Mouse (Mus musculus): Measurements from ENCODE around the gene Gucy2d. TPM values are rescaled to one million over a fixed set of nuclear protein-coding genes. Genes with fewer than 3 reads are reported as not detected.

Gene Gucy2d
- polyA plus RNA-seq, 1 experiment from 2014 or later = not detected

DNA sequence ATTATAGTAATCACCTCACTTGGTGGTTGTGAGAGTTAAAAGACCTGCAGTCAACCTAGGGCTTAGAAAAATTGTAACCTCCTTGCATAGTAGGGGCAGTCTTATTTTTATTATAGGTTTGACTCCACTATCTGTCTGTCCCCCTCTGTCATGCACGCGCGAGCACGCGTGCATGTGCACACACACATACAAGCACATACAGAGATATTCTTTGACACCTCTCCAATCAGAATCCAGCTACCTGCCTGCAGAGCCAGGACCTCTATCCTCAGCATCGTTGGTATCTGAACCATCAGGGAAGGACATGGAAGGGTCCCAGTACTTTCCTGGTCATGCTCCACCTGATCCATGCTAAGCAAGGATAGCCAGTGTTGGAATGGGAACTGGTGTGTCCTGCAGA is 50.7 kb downstream of the Gucy2d start:
- no peak overlapping the region for H3K4me2 ChIP-seq (ENCODE audit: low read length)
- no peak overlapping the region for H3K9ac ChIP-seq (replicated peaks; ENCODE audit: low read length)
- no peaks in the 10 kb centered on the region for H3K27me3 ChIP-seq (ENCODE audit: control insufficient read depth, insufficient read depth, low read length)
- no peak overlapping the region for H3K4me3 ChIP-seq (replicated peaks; ENCODE audit: low read depth, low read length)
- peaks cover 8% of the 10 kb centered on the region; the same call in 1 of the 2 replicates for H3K4me1 ChIP-seq (ENCODE audit: control insufficient read depth, insufficient read depth, low read length)
- H3K9me3 ChIP-seq (ENCODE audit: control insufficient read depth, low read length) = no peaks in the 10 kb centered on the region
- H3K36me3 ChIP-seq (ENCODE audit: control insufficient read depth, insufficient read depth, low read length) = no peaks in the 10 kb centered on the region
- no peak for DNase-seq
- 92% methylated on average over 6 of the region's 6 CpGs for WGBS
- no peak overlapping the region for H3K27ac ChIP-seq (replicated peaks; ENCODE audit: low read depth, low read length)
- no peak for ATAC-seq (ENCODE audit: low FRiP score, low TSS enrichment)

- Histone ChIP-seq H3K9me3 (ENCODE audit: control insufficient read depth, low read length) (no peaks in the 10 kb centered on the region), H3K9ac (replicated peaks; ENCODE audit: low read length) (no peak overlapping the region), H3K36me3 (ENCODE audit: control insufficient read depth, insufficient read depth, low read length) (no peaks in the 10 kb centered on the region), H3K4me2 (ENCODE audit: low read length) (no peak overlapping the region), H3K27ac (replicated peaks; ENCODE audit: low read depth, low read length) (no peak overlapping the region), H3K27me3 (ENCODE audit: control insufficient read depth, insufficient read depth, low read length) (no peaks in the 10 kb centered on the region), H3K4me1 (ENCODE audit: control insufficient read depth, insufficient read depth, low read length) (peaks cover 5% of the 10 kb centered on the region; the same call in 1 of the 2 replicates), H3K4me3 (replicated peaks; ENCODE audit: low read depth, low read length) (no peak overlapping the region)
- WGBS = 65% methylated on average over 9 of the region's 9 CpGs
- no peak for DNase-seq
- ATAC-seq (ENCODE audit: low FRiP score, low TSS enrichment) = no peak
These were observed 51.4 kb downstream of the Gucy2d start for GRCm38 (mm10) chr7:98491451-98492200.

GRCm38 (mm10) chr7:98492331-98492730 is 52.1 kb downstream of the Gucy2d start:
- ATAC-seq (ENCODE audit: low FRiP score, low TSS enrichment) = no peak
- Histone ChIP-seq H3K4me1 (ENCODE audit: control insufficient read depth, insufficient read depth, low read length) (0 out of 2 replicates have a peak, but pooled peaks cover 5% of the 10 kb centered on the region), H3K9me3 (ENCODE audit: control insufficient read depth, low read length) (no peaks in the 10 kb centered on the region), H3K27me3 (ENCODE audit: control insufficient read depth, insufficient read depth, low read length) (no peaks in the 10 kb centered on the region), H3K4me3 (replicated peaks; ENCODE audit: low read depth, low read length) (no peak overlapping the region), H3K36me3 (ENCODE audit: control insufficient read depth, insufficient read depth, low read length) (no peaks in the 10 kb centered on the region), H3K4me2 (ENCODE audit: low read length) (no peak overlapping the region), H3K27ac (replicated peaks; ENCODE audit: low read depth, low read length) (no peak overlapping the region), H3K9ac (replicated peaks; ENCODE audit: low read length) (no peak overlapping the region)
- no peak for DNase-seq
- WGBS = 72% methylated on average over 5 of the region's 5 CpGs

DNA sequence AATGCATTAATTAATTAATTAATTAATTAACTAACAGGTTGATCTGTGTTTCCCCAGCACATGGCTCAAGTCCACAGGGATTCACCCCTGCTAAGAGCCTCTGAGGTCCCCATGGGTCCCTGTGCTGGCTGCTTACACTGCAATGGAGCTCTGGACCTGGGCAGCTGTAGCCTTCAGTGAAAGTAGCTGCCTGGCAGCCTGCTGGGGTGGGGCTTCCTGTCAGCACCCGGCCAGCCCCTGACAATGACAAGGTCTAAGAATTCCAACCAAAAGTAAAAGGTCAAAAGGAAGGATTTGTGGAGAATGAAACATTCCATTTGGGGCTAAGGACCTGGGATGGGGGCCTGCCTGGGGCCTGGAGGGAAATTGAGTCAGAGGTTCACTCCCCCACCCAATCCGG is 53.1 kb downstream of the Gucy2d start:
- ATAC-seq (ENCODE audit: low FRiP score, low TSS enrichment) = no peak

GRCm38 (mm10) chr7:98493901-98494480 is 53.8 kb downstream of the Gucy2d start:
- 76% methylated on average over 18 of the region's 18 CpGs for WGBS
- Histone ChIP-seq H3K4me1 (ENCODE audit: control insufficient read depth, insufficient read depth, low read length) (0 out of 2 replicates have a peak, but pooled peaks cover 5% of the 10 kb centered on the region), H3K9me3 (ENCODE audit: control insufficient read depth, low read length) (no peaks in the 10 kb centered on the region), H3K36me3 (ENCODE audit: control insufficient read depth, insufficient read depth, low read length) (no peaks in the 10 kb centered on the region), H3K4me3 (replicated peaks; ENCODE audit: low read depth, low read length) (no peak overlapping the region), H3K4me2 (ENCODE audit: low read length) (no peak overlapping the region), H3K27me3 (ENCODE audit: control insufficient read depth, insufficient read depth, low read length) (no peaks in the 10 kb centered on the region), H3K27ac (replicated peaks; ENCODE audit: low read depth, low read length) (no peak overlapping the region), H3K9ac (replicated peaks; ENCODE audit: low read length) (no peak overlapping the region)
- DNase-seq (no peak), ATAC-seq (ENCODE audit: low FRiP score, low TSS enrichment) (no peak)

More for the DNA sequence above, 53.1 kb downstream of the Gucy2d start:
- Histone ChIP-seq H3K4me1 (ENCODE audit: control insufficient read depth, insufficient read depth, low read length) (0 out of 2 replicates have a peak, but pooled peaks cover 5% of the 10 kb centered on the region), H3K27me3 (ENCODE audit: control insufficient read depth, insufficient read depth, low read length) (no peaks in the 10 kb centered on the region), H3K36me3 (ENCODE audit: control insufficient read depth, insufficient read depth, low read length) (no peaks in the 10 kb centered on the region), H3K9ac (replicated peaks; ENCODE audit: low read length) (no peak overlapping the region), H3K4me2 (ENCODE audit: low read length) (no peak overlapping the region), H3K9me3 (ENCODE audit: control insufficient read depth, low read length) (no peaks in the 10 kb centered on the region), H3K27ac (replicated peaks; ENCODE audit: low read depth, low read length) (no peak overlapping the region), H3K4me3 (replicated peaks; ENCODE audit: low read depth, low read length) (no peak overlapping the region)
- DNase-seq = no peak
- 74% methylated on average over 2 of the region's 2 CpGs for WGBS

DNA sequence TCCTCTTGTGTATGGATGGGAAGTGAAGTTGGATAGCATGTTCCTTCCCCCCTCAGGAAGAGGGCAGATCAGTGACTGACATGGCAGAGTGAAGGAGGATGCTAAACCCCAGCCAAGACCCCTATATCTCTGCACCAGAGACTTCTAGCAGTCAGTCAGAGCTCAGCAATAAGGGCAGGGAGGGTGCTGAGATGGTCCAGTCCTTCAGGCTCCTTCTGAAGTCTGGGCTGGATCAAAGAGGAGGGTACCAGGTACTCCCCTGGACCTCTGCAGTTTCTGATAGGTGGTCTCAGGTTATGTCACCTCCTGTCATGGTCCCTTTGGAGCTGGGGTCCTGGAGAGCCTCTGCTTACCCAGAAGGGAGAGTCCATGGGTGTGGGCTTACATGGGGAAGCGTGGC is 55.4 kb downstream of the Gucy2d start:
- Histone ChIP-seq H3K36me3 (ENCODE audit: control insufficient read depth, insufficient read depth, low read length) (no peaks in the 10 kb centered on the region), H3K9me3 (ENCODE audit: control insufficient read depth, low read length) (no peaks in the 10 kb centered on the region), H3K27ac (replicated peaks; ENCODE audit: low read depth, low read length) (no peak overlapping the region), H3K9ac (replicated peaks; ENCODE audit: low read length) (no peak overlapping the region), H3K4me2 (ENCODE audit: low read length) (no peak overlapping the region), H3K27me3 (ENCODE audit: control insufficient read depth, insufficient read depth, low read length) (no peaks in the 10 kb centered on the region), H3K4me1 (ENCODE audit: control insufficient read depth, insufficient read depth, low read length) (no peaks in the 10 kb centered on the region), H3K4me3 (replicated peaks; ENCODE audit: low read depth, low read length) (no peak overlapping the region)
- DNase-seq (no peak), ATAC-seq (ENCODE audit: low FRiP score, low TSS enrichment) (no peak)
- WGBS = 71% methylated on average over 1 of the region's 1 CpGs

DNA sequence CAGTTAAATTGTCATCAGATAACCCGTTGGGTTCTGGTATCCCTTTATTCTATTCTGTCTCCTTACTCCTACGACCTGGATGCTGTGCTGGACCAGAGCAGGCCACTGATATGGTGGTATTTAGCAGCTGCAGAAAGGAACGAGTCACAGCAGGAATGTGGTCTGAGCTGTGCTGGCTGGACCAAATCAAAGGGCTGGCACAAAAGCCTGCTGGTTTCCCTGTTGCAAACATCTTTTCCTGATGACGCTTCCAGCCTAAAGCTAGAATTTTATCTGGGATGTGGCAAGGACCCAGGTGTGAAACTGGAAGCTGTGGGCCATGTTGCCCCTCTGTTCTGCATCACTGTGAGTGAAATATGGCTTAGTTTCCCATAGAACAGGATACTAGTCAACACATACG is 57.2 kb downstream of the Gucy2d start:
- no peak overlapping the region for H3K4me3 ChIP-seq (replicated peaks; ENCODE audit: low read depth, low read length)
- no peaks in the 10 kb centered on the region for H3K27me3 ChIP-seq (ENCODE audit: control insufficient read depth, insufficient read depth, low read length)
- H3K36me3 ChIP-seq (ENCODE audit: control insufficient read depth, insufficient read depth, low read length) = no peaks in the 10 kb centered on the region
- no peaks in the 10 kb centered on the region for H3K9me3 ChIP-seq (ENCODE audit: control insufficient read depth, low read length)
- no peak for ATAC-seq (ENCODE audit: low FRiP score, low TSS enrichment)
- no peaks in the 10 kb centered on the region for H3K4me1 ChIP-seq (ENCODE audit: control insufficient read depth, insufficient read depth, low read length)
- H3K4me2 ChIP-seq (ENCODE audit: low read length) = no peak overlapping the region
- no peak overlapping the region for H3K27ac ChIP-seq (replicated peaks; ENCODE audit: low read depth, low read length)
- WGBS = 65% methylated on average over 5 of the region's 5 CpGs
- DNase-seq = no peak
- no peak overlapping the region for H3K9ac ChIP-seq (replicated peaks; ENCODE audit: low read length)

GRCm38 (mm10) chr7:98498101-98498500 is 57.9 kb downstream of the Gucy2d start:
- Histone ChIP-seq H3K4me2 (ENCODE audit: low read length) (no peak overlapping the region), H3K27ac (replicated peaks; ENCODE audit: low read depth, low read length) (no peak overlapping the region), H3K27me3 (ENCODE audit: control insufficient read depth, insufficient read depth, low read length) (no peaks in the 10 kb centered on the region), H3K9ac (replicated peaks; ENCODE audit: low read length) (no peak overlapping the region), H3K36me3 (ENCODE audit: control insufficient read depth, insufficient read depth, low read length) (no peaks in the 10 kb centered on the region), H3K4me1 (ENCODE audit: control insufficient read depth, insufficient read depth, low read length) (no peaks in the 10 kb centered on the region), H3K4me3 (replicated peaks; ENCODE audit: low read depth, low read length) (no peak overlapping the region), H3K9me3 (ENCODE audit: control insufficient read depth, low read length) (no peaks in the 10 kb centered on the region)
- DNase-seq (no peak), ATAC-seq (ENCODE audit: low FRiP score, low TSS enrichment) (no peak)
- WGBS = 87% methylated on average over 12 of the region's 12 CpGs

Data from midbrain, embryonic 14.5 days (tissue).